ENCODE assay signal across 29 mouse cellular contexts in genomic region chr9:21198960-21199359, GRCm38 (mm10). TPM values are rescaled to one million over a fixed set of nuclear protein-coding genes. Genes with fewer than 3 reads are reported as not detected.
DNase-seq lines count a peak whose midpoint lies in the region; ATAC-seq and TF ChIP-seq lines count a peak whose summit lies in the region.
"Had no signal": no experiment of that assay in that cellular context is flagged by ENCODE, and none has a peak within 500 bp of the region (broad histone marks: within the 10 kb centered on the region; RNA-seq: fewer than 3 reads in every experiment).

No protein-coding gene starts in this region.

- peak overlapping the region; percentile 79; the same call in 1 of the 2 replicates for H3K4me2 ChIP-seq in forebrain, embryonic 15.5 days (replicated peaks)
- no peak overlapping the region for H3K4me2 ChIP-seq in forebrain, embryonic 14.5 days (ENCODE audit: low read length)
- no peak overlapping the region for H3K4me2 ChIP-seq in midbrain, embryonic 11.5 days
- H3K4me2 ChIP-seq: heart, embryonic 15.5 days; liver, embryonic 11.5 days; lung, embryonic 15.5 days had no signal

- H3K27ac ChIP-seq in forebrain, embryonic 15.5 days (replicated peaks): no peak overlapping the region
- H3K27ac ChIP-seq in forebrain, embryonic 14.5 days (ENCODE audit: low read depth, low read length): no peak overlapping the region
- 0 out of 2 replicates have a peak overlapping the region, but pooled peaks have one; percentile 17 for H3K27ac ChIP-seq in midbrain, embryonic 10.5 days (replicated peaks)
- H3K27ac ChIP-seq in midbrain, embryonic 11.5 days (ENCODE audit: low read depth, low read length): no peak overlapping the region
- H3K27ac ChIP-seq in testis, adult 2 months (ENCODE audit: control insufficient read depth, insufficient read depth, low read depth, low read length): no peak overlapping the region
- H3K27ac ChIP-seq: heart, embryonic 10.5 days; heart, embryonic 15.5 days; limb, embryonic 13.5 days; lung, embryonic 15.5 days; midbrain, embryonic 12.5 days; stomach, postnatal 0 days had no signal

- DNase-seq in forebrain, embryonic 14.5 days (ENCODE audit: low spot score): no peak
- no peak for DNase-seq in midbrain, embryonic 10.5 days (ENCODE audit: low spot score)
- DNase-seq in midbrain, embryonic 11.5 days (ENCODE audit: low spot score, missing footprints): no peak
- no peak for DNase-seq in testis, postnatal 10 days (ENCODE audit: low spot score)
- DNase-seq in MN1 (ENCODE audit: low spot score): no peak
- DNase-seq in layer of hippocampus, postnatal 10 days (ENCODE audit: low spot score in 2 of 2): no peak
- DNase-seq: adrenal gland, postnatal 25 days; cerebellum, adult 18-20 months; cerebellum, postnatal 14 days; gastrocnemius, postnatal 14 days; heart, postnatal 36 days; kidney, adult 11 months; kidney, postnatal 14 days; retina, postnatal 1 day; right cerebral cortex, postnatal 14 days; thymus, postnatal 4 days had no signal

- ATAC-seq in forebrain, embryonic 15.5 days (replicated peaks): no peak
- no peak for ATAC-seq in forebrain, embryonic 14.5 days
- no peak for ATAC-seq in midbrain, embryonic 11.5 days (ENCODE audit: low FRiP score)
- ATAC-seq: inflammation-experienced regulatory T-cells, adult 6 months had no signal

- H3K36me3 ChIP-seq in forebrain, embryonic 15.5 days: peaks cover 2% of the 10 kb centered on the region; the same call in 1 of the 2 replicates
- H3K36me3 ChIP-seq in forebrain, embryonic 14.5 days (ENCODE audit: control insufficient read depth, insufficient read depth, low read length): peaks cover 11% of the 10 kb centered on the region; the same call in 1 of the 2 replicates
- no peaks in the 10 kb centered on the region for H3K36me3 ChIP-seq in midbrain, embryonic 10.5 days
- no peaks in the 10 kb centered on the region for H3K36me3 ChIP-seq in midbrain, embryonic 11.5 days (ENCODE audit: control insufficient read depth, insufficient read depth, low read length)
- no peaks in the 10 kb centered on the region for H3K36me3 ChIP-seq in testis, adult 2 months (ENCODE audit: control insufficient read depth, insufficient read depth, low read length)
- H3K36me3 ChIP-seq: limb, embryonic 13.5 days; lung, embryonic 15.5 days; midbrain, embryonic 12.5 days had no signal

- H3K9me3 ChIP-seq in forebrain, embryonic 15.5 days: no peaks in the 10 kb centered on the region
- no peaks in the 10 kb centered on the region for H3K9me3 ChIP-seq in forebrain, embryonic 14.5 days (replicated peaks; ENCODE audit: control insufficient read depth, low read length)
- H3K9me3 ChIP-seq in midbrain, embryonic 10.5 days (replicated peaks): no peaks in the 10 kb centered on the region
- no peaks in the 10 kb centered on the region for H3K9me3 ChIP-seq in midbrain, embryonic 11.5 days (ENCODE audit: control insufficient read depth, low read length)
- H3K9me3 ChIP-seq: heart, embryonic 10.5 days; heart, embryonic 15.5 days; limb, embryonic 13.5 days; lung, embryonic 15.5 days; midbrain, embryonic 12.5 days had no signal

- no peak overlapping the region for H3K9ac ChIP-seq in forebrain, embryonic 15.5 days (replicated peaks)
- no peak overlapping the region; the same call in 1 of the 2 replicates for H3K9ac ChIP-seq in forebrain, embryonic 14.5 days (ENCODE audit: low read length)
- H3K9ac ChIP-seq in midbrain, embryonic 11.5 days (ENCODE audit: low read length): no peak overlapping the region
- H3K9ac ChIP-seq: heart, embryonic 15.5 days; limb, embryonic 13.5 days; lung, embryonic 15.5 days; midbrain, embryonic 12.5 days had no signal

- no peaks in the 10 kb centered on the region for H3K27me3 ChIP-seq in forebrain, embryonic 15.5 days
- no peaks in the 10 kb centered on the region for H3K27me3 ChIP-seq in forebrain, embryonic 14.5 days (replicated peaks; ENCODE audit: control insufficient read depth, insufficient read depth, low read length)
- H3K27me3 ChIP-seq in midbrain, embryonic 10.5 days (ENCODE audit: low read depth, poor library complexity, severe bottlenecking): peaks cover 4% of the 10 kb centered on the region
- no peaks in the 10 kb centered on the region for H3K27me3 ChIP-seq in midbrain, embryonic 11.5 days (ENCODE audit: control insufficient read depth, insufficient read depth, low read length)
- H3K27me3 ChIP-seq in testis, adult 2 months (ENCODE audit: control insufficient read depth, insufficient read depth, low read length): no peaks in the 10 kb centered on the region
- H3K27me3 ChIP-seq: heart, embryonic 15.5 days; limb, embryonic 13.5 days; lung, embryonic 15.5 days had no signal

- H3K4me1 ChIP-seq in forebrain, embryonic 15.5 days: peaks cover 25% of the 10 kb centered on the region
- peaks cover 17% of the 10 kb centered on the region; the same call in 1 of the 2 replicates for H3K4me1 ChIP-seq in forebrain, embryonic 14.5 days (ENCODE audit: control insufficient read depth, insufficient read depth, low read length)
- H3K4me1 ChIP-seq in midbrain, embryonic 10.5 days: peaks cover 37% of the 10 kb centered on the region
- peaks cover 23% of the 10 kb centered on the region for H3K4me1 ChIP-seq in midbrain, embryonic 11.5 days (ENCODE audit: control insufficient read depth, insufficient read depth, low read length)
- H3K4me1 ChIP-seq in testis, adult 2 months (ENCODE audit: control insufficient read depth, insufficient read depth, low read length): peaks cover 7% of the 10 kb centered on the region

- no peak overlapping the region for H3K4me3 ChIP-seq in forebrain, embryonic 15.5 days
- H3K4me3 ChIP-seq in forebrain, embryonic 14.5 days (ENCODE audit: low read depth, low read length): no peak overlapping the region
- H3K4me3 ChIP-seq in midbrain, embryonic 10.5 days: no peak overlapping the region
- no peak overlapping the region for H3K4me3 ChIP-seq in midbrain, embryonic 11.5 days (ENCODE audit: low read depth, low read length)
- peak overlapping the region; percentile 59; the same call in 1 of the 2 replicates for H3K4me3 ChIP-seq in testis, adult 2 months (ENCODE audit: control insufficient read depth, low read depth, low read length)
- H3K4me3 ChIP-seq: erythroblast, embryonic 14.5 days; heart, embryonic 10.5 days; heart, embryonic 15.5 days; limb, embryonic 13.5 days; lung, embryonic 15.5 days; myocyte had no signal

- 82% methylated on average over 3 of the region's 3 CpGs for WGBS in forebrain, embryonic 15.5 days
- WGBS in forebrain, embryonic 14.5 days: 79% methylated on average over 3 of the region's 3 CpGs
- WGBS in midbrain, embryonic 10.5 days: 80% methylated on average over 3 of the region's 3 CpGs
- 78% methylated on average over 3 of the region's 3 CpGs for WGBS in midbrain, embryonic 11.5 days

- TF ChIP-seq POLR2A in testis, adult 2 months (IDR thresholded peaks at IDR 0.05; ENCODE audit: control insufficient read depth, low read depth, low read length): no peak

- TF ChIP-seq CTCF in testis, adult 2 months (IDR thresholded peaks at IDR 0.05; ENCODE audit: control insufficient read depth, insufficient read depth, insufficient replicate concordance, low read depth, low read length): no peak

RNA-seq across cellular contexts. Expression of gene Pde4a, which starts 33.4 kb away (rescaled TPM):
- polyA plus RNA-seq in forebrain, embryonic 15.5 days (2015; fragmentation: Nextera tagmentation; extraction: Ambion mirVana): 23.7 and 25.9 TPM in 2 replicates
- polyA plus RNA-seq in forebrain, embryonic 14.5 days (2014; fragmentation: Nextera tagmentation; extraction: Ambion mirVana): 17.3 and 22.4 TPM in 2 replicates
- 3.8 and 5.0 TPM in 2 replicates for polyA plus RNA-seq in midbrain, embryonic 10.5 days (2016; fragmentation: Nextera tagmentation; extraction: Ambion mirVana)
- 5.0 and 6.5 TPM in 2 replicates for polyA plus RNA-seq in midbrain, embryonic 11.5 days (2014; fragmentation: Nextera tagmentation; extraction: Ambion mirVana)
- 80.2 and 82.0 TPM in 2 replicates for polyA plus RNA-seq in testis, adult 2 months (2012; rRNA removed)
- 10 to 100 TPM; 58.9 to 59.5 TPM for total RNA-seq in layer of hippocampus, postnatal 10 days (2021)

RNA-seq across cellular contexts. Expression of gene Keap1, which starts 40.2 kb away (rescaled TPM):
- polyA plus RNA-seq in forebrain, embryonic 15.5 days (2015; fragmentation: Nextera tagmentation; extraction: Ambion mirVana): 71.6 and 72.5 TPM in 2 replicates
- polyA plus RNA-seq in forebrain, embryonic 14.5 days (2014; fragmentation: Nextera tagmentation; extraction: Ambion mirVana): 34.7 and 39.1 TPM in 2 replicates
- polyA plus RNA-seq in midbrain, embryonic 10.5 days (2016; fragmentation: Nextera tagmentation; extraction: Ambion mirVana): 47.1 and 50.8 TPM in 2 replicates
- 20.0 and 26.3 TPM in 2 replicates for polyA plus RNA-seq in midbrain, embryonic 11.5 days (2014; fragmentation: Nextera tagmentation; extraction: Ambion mirVana)
- polyA plus RNA-seq in testis, adult 2 months (2012; rRNA removed): 46.9 and 52.8 TPM in 2 replicates
- 10 to 100 TPM; 51.7 to 56.5 TPM for total RNA-seq in layer of hippocampus, postnatal 10 days (2021)

RNA-seq across cellular contexts. Expression of gene Cdc37, which starts 49.2 kb away (rescaled TPM):
- polyA plus RNA-seq in forebrain, embryonic 15.5 days (2015; fragmentation: Nextera tagmentation; extraction: Ambion mirVana): 217 and 221 TPM in 2 replicates
- 222 and 247 TPM in 2 replicates for polyA plus RNA-seq in forebrain, embryonic 14.5 days (2014; fragmentation: Nextera tagmentation; extraction: Ambion mirVana)
- polyA plus RNA-seq in midbrain, embryonic 10.5 days (2016; fragmentation: Nextera tagmentation; extraction: Ambion mirVana): 351 and 367 TPM in 2 replicates
- polyA plus RNA-seq in midbrain, embryonic 11.5 days (2014; fragmentation: Nextera tagmentation; extraction: Ambion mirVana): 297 and 318 TPM in 2 replicates
- 38.1 and 40.6 TPM in 2 replicates for polyA plus RNA-seq in testis, adult 2 months (2012; rRNA removed)
- total RNA-seq in layer of hippocampus, postnatal 10 days (2021): 100 to 1,000 TPM; 136 to 139 TPM

RNA-seq across cellular contexts. Expression of gene S1pr5, which starts 49.3 kb away (rescaled TPM):
- polyA plus RNA-seq in forebrain, embryonic 15.5 days (2015; fragmentation: Nextera tagmentation; extraction: Ambion mirVana): 1.6 TPM in 2 replicates
- 0.94 and 1.4 TPM in 2 replicates for polyA plus RNA-seq in forebrain, embryonic 14.5 days (2014; fragmentation: Nextera tagmentation; extraction: Ambion mirVana)
- polyA plus RNA-seq in midbrain, embryonic 10.5 days (2016; fragmentation: Nextera tagmentation; extraction: Ambion mirVana): 0.10 and 0.11 TPM in 2 replicates
- 0.19 and 0.21 TPM in 2 replicates for polyA plus RNA-seq in midbrain, embryonic 11.5 days (2014; fragmentation: Nextera tagmentation; extraction: Ambion mirVana)
- not detected in 2 replicates for polyA plus RNA-seq in testis, adult 2 months (2012; rRNA removed)
- total RNA-seq in layer of hippocampus, postnatal 10 days (2021): 1 to 10 TPM; 2.4 to 3.0 TPM
- polyA plus RNA-seq: erythroblast, embryonic 14.5 days; liver, embryonic 11.5 days; thymus, postnatal 0 days had no signal
